Mouse (Mus musculus): Measurements from ENCODE around the gene Pmpca. TPM values are rescaled to one million over a fixed set of nuclear protein-coding genes. Genes with fewer than 3 reads are reported as not detected.

The Pmpca gene
- polyA plus RNA-seq, 1 experiment from 2014 or later, result 98.9 TPM

DNA sequence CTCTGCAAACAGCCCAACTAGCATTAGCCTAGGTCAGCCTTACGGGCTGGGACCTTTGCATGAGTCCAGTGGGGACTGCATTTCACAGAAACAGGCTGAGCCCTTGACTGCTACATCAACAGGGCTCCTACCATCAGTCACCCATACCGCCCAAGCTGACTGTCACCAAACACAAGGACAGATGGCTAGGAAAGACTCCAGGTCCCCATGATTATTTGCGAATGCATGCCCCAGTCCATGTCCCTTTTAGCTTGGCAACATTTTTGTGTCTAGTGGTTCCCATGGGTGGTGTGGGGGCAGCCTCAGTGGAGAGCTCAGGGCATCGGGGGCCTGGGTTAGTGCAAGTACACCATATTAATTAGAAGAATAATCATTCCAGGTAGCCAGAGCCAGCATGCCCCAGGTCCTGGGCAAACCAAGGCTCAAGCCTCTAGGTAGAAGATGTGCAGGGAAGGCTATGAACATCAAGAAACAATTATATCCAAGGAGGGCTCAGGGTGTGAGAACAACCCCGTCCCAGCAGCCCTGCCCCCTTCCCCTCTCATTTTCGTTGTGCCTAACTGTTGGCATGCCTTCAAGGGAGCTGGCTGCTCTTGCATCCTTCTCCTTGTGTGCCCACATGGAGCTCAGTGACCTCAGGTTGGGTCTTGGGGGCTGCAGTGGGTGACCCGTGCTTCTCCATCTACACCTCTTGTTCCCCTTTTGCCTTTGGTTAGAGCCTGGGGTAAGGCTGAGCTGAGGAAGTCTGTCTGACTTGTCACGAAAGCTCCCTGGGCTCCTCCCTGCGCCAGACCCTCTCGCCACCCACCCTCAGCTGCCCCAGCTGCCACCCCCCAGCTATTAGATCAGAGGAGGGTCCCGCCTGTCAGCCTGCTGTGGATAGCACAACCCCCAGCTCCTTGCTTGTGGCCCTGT lies 35.8 kb upstream of the Pmpca start:
- no peaks in the 10 kb centered on the region for H3K9me3 ChIP-seq (ENCODE audit: control insufficient read depth, low read length)
- peak overlapping the region; percentile 87 for H3K9ac ChIP-seq (ENCODE audit: low read depth, low read length)
- no peak for ATAC-seq
- peak overlapping the region; percentile 88 for H3K4me3 ChIP-seq (ENCODE audit: low read length)
- peaks cover 13% of the 10 kb centered on the region for H3K36me3 ChIP-seq (ENCODE audit: control insufficient read depth, insufficient read depth, low read length)
- peaks cover 19% of the 10 kb centered on the region for H3K4me1 ChIP-seq (ENCODE audit: control insufficient read depth, insufficient read depth, low read depth, low read length)
- no peak overlapping the region for H3K27ac ChIP-seq (ENCODE audit: low read depth, low read length)
- WGBS, result 88% methylated on average over 11 of the region's 11 CpGs
- H3K27me3 ChIP-seq (replicated peaks; ENCODE audit: control insufficient read depth, insufficient read depth, low read length), result no peaks in the 10 kb centered on the region
- peak overlapping the region; percentile 96 for H3K4me2 ChIP-seq (ENCODE audit: low read length)

DNA sequence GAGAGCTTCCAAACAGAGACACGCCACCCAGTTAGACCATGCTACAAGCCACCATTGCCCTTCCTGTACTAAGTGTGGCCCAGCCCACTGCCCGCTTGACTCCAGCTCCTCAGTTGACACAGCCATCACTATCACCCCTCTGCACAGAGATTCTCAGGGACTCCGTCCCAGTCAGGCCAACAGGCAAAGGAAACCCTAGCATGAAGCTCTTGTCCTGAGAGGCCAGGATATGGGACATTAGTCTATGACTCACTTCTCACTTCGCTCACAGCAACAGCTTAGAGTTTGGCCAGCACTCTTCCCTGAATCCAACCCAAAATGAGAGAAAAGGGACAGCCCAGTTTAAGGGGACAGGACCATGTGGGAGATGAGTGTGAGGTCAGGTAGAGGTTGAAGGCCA lies 34.7 kb upstream of the Pmpca start:
- WGBS, result 95% methylated on average over 4 of the region's 4 CpGs
- Histone ChIP-seq H3K4me3 (ENCODE audit: low read length) (no peak overlapping the region), H3K4me2 (ENCODE audit: low read length) (no peak overlapping the region), H3K9ac (ENCODE audit: low read depth, low read length) (no peak overlapping the region), H3K27ac (ENCODE audit: low read depth, low read length) (no peak overlapping the region), H3K4me1 (ENCODE audit: control insufficient read depth, insufficient read depth, low read depth, low read length) (peaks cover 19% of the 10 kb centered on the region), H3K36me3 (ENCODE audit: control insufficient read depth, insufficient read depth, low read length) (peaks cover 6% of the 10 kb centered on the region), H3K9me3 (ENCODE audit: control insufficient read depth, low read length) (no peaks in the 10 kb centered on the region), H3K27me3 (replicated peaks; ENCODE audit: control insufficient read depth, insufficient read depth, low read length) (no peaks in the 10 kb centered on the region)
- ATAC-seq, result no peak

DNA sequence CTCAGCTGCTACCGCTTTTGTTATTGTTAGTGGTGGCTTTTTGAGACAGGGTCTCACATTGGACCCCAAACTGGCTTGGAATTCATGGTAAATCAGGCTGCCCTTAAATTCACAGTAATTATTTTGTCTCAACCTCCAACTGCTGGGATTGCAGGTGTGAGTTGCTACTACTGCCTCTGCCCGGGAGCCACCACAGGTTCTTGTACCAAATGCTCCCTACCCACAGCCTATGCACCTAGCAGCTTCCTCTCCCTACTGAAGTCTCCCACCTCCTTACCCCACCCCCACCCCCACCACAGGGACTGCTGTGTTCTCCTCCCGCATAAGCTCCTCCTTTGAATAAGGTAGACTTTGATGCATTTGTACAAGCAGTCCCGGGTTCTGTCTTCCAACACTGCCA lies 32.9 kb upstream of the Pmpca start:
- Histone ChIP-seq H3K4me1 (ENCODE audit: control insufficient read depth, insufficient read depth, low read depth, low read length) (peaks cover 11% of the 10 kb centered on the region), H3K4me3 (ENCODE audit: low read length) (no peak overlapping the region), H3K36me3 (ENCODE audit: control insufficient read depth, insufficient read depth, low read length) (no peaks in the 10 kb centered on the region), H3K9me3 (ENCODE audit: control insufficient read depth, low read length) (no peaks in the 10 kb centered on the region), H3K27ac (ENCODE audit: low read depth, low read length) (no peak overlapping the region), H3K27me3 (replicated peaks; ENCODE audit: control insufficient read depth, insufficient read depth, low read length) (no peaks in the 10 kb centered on the region), H3K9ac (ENCODE audit: low read depth, low read length) (no peak overlapping the region), H3K4me2 (ENCODE audit: low read length) (no peak overlapping the region)
- WGBS, result 87% methylated on average over 4 of the region's 4 CpGs
- no peak for ATAC-seq

DNA sequence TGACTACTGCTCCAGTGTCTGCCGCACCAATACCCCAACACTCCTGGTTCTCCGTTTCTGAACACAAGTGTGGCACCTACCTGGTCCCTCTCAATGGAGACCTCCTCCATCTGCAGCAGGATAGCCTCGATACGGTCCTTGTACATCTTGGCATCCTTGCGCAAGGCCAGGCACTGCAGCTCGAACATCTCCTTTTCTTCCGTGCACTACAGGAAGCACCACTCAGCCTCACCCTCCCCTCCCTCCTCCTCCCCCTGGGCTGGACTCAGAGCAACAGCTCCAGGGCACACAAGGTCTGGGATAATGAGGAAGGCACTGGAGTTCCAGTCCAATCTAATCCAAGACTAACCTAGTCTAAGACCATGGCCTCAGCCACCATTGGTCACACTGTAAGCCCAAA lies 32.5 kb upstream of the Pmpca start:
- H3K36me3 ChIP-seq (ENCODE audit: control insufficient read depth, insufficient read depth, low read length), result no peaks in the 10 kb centered on the region
- no peaks in the 10 kb centered on the region for H3K27me3 ChIP-seq (replicated peaks; ENCODE audit: control insufficient read depth, insufficient read depth, low read length)
- 79% methylated on average over 7 of the region's 7 CpGs for WGBS
- no peak overlapping the region for H3K4me3 ChIP-seq (ENCODE audit: low read length)
- ATAC-seq, result no peak
- H3K4me1 ChIP-seq (ENCODE audit: control insufficient read depth, insufficient read depth, low read depth, low read length), result peaks cover 10% of the 10 kb centered on the region
- H3K9me3 ChIP-seq (ENCODE audit: control insufficient read depth, low read length), result no peaks in the 10 kb centered on the region
- no peak overlapping the region for H3K9ac ChIP-seq (ENCODE audit: low read depth, low read length)
- H3K27ac ChIP-seq (ENCODE audit: low read depth, low read length), result no peak overlapping the region
- H3K4me2 ChIP-seq (ENCODE audit: low read length), result no peak overlapping the region

DNA sequence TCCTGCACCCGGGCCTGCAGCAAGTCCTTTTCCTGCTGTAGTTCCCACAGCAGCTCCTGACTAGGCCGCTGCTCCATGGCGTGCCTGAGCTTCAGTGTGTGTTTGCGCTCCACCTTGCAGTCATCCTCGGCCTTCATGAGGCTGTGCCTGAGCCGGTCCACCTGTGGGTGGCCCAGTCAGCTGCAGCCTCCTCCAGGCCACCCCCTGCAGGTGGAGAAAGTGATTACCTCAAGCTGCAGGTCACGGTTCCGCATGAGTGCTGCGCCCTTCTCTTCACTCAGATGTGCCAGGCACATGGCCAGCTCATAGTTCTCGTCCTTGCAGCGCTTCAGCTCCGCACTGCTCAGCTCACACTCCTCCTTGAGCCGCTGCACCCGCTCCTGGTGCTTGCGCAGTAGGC lies 31.7 kb upstream of the Pmpca start:
- Histone ChIP-seq H3K36me3 (ENCODE audit: control insufficient read depth, insufficient read depth, low read length) (no peaks in the 10 kb centered on the region), H3K9me3 (ENCODE audit: control insufficient read depth, low read length) (no peaks in the 10 kb centered on the region), H3K27ac (ENCODE audit: low read depth, low read length) (no peak overlapping the region), H3K27me3 (replicated peaks; ENCODE audit: control insufficient read depth, insufficient read depth, low read length) (no peaks in the 10 kb centered on the region), H3K4me3 (ENCODE audit: low read length) (no peak overlapping the region), H3K4me2 (ENCODE audit: low read length) (no peak overlapping the region), H3K9ac (ENCODE audit: low read depth, low read length) (no peak overlapping the region), H3K4me1 (ENCODE audit: control insufficient read depth, insufficient read depth, low read depth, low read length) (peaks cover 10% of the 10 kb centered on the region)
- ATAC-seq, result no peak
- WGBS, result 51% methylated on average over 15 of the region's 15 CpGs

DNA sequence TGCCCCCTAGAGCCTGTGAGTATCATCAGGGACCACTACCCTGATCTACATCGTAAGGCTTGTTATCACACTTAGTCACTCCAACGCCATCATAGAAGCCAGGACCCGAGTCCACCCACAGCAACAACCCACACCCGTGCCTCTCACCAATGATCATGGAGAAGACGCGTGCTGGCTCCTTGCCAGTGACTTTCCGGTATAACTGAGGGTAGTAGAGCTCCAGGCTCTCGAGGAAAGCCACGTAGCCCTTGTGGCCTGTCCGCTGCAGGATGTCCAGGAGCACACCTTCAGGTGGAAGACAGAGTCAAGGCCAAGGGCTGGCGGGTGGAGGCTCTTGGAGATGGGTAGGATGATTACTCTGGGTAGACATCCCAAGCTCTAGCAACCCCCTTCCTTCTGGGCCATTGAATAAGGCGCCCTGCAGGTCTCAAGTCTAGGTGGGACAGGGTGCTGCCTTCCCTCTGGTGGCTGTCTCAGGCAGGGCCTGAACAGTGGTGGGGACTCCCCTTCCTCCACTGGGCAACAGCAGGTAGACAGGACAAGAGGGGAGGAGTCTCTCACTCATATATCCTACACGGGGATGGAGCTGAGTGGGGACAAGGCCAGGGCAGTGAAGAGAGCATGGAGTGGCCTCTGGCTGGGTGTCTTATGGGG lies 30.3 kb upstream of the Pmpca start:
- H3K9ac ChIP-seq (ENCODE audit: low read depth, low read length), result no peak overlapping the region
- no peak overlapping the region for H3K4me3 ChIP-seq (ENCODE audit: low read length)
- H3K4me1 ChIP-seq (ENCODE audit: control insufficient read depth, insufficient read depth, low read depth, low read length), result no peaks in the 10 kb centered on the region; the same call in 1 of the 2 replicates
- WGBS, result 93% methylated on average over 13 of the region's 13 CpGs
- H3K27me3 ChIP-seq (replicated peaks; ENCODE audit: control insufficient read depth, insufficient read depth, low read length), result no peaks in the 10 kb centered on the region
- no peak overlapping the region for H3K4me2 ChIP-seq (ENCODE audit: low read length)
- no peak for ATAC-seq
- H3K9me3 ChIP-seq (ENCODE audit: control insufficient read depth, low read length), result no peaks in the 10 kb centered on the region
- H3K27ac ChIP-seq (ENCODE audit: low read depth, low read length), result no peak overlapping the region
- peaks cover 2% of the 10 kb centered on the region for H3K36me3 ChIP-seq (ENCODE audit: control insufficient read depth, insufficient read depth, low read length)

DNA sequence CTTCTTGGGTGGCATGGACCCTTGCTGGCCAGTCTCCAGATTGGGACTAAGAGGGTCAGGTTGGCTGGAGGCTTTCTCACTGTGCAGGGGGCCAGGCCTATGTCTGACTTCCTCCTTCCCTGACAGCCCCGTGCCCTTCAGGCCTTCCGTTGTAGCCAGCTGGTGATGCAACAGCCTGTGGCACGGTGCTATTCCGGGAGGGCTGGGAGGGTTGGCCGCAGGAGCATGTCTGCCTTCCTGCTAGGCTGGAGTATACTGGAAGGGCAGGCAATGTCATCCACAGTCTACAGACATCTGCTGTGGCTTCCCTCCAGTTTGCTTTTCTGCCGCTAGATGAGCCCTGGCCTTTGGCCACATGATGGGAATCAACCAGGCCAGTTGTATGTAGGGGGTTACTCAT lies 29.2 kb upstream of the Pmpca start:
- 72% methylated on average over 6 of the region's 6 CpGs for WGBS
- ATAC-seq, result no peak

DNA sequence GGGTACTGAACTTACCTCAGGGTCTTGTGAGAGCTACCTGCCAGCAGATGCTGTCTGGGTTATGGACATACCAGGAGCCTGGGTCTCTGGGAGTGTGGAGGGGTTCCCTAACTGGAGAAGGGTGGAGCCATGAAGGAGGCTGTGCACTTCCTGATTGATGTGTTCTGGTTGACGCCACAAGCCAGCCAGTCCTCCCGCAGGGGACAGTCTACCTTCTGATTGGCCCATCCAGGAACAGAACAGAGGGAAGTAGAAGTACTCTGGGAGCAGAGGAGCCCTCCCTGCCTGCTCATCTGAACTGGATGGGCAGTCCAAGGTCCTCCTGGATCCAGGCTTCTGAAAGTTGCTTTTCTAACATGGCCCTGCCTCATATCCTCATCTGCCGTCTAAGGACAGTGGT lies 28.4 kb upstream of the Pmpca start, which contains the start of gene Card9:
Gene Card9 (minus strand): TSS at position 147 of the 400 bp plus-strand sequence.
- no peaks in the 10 kb centered on the region for H3K27me3 ChIP-seq (replicated peaks; ENCODE audit: control insufficient read depth, insufficient read depth, low read length)
- H3K4me1 ChIP-seq (ENCODE audit: control insufficient read depth, insufficient read depth, low read depth, low read length), result no peaks in the 10 kb centered on the region; the same call in 1 of the 2 replicates
- WGBS, result 42% methylated on average over 3 of the region's 3 CpGs
- no peak within 1 kb of the TSS for H3K4me3 ChIP-seq (ENCODE audit: low read length)
- H3K27ac ChIP-seq (ENCODE audit: low read depth, low read length), result no peak within 1 kb of the TSS
- peaks cover 19% of the 10 kb centered on the region for H3K36me3 ChIP-seq (ENCODE audit: control insufficient read depth, insufficient read depth, low read length)
- H3K9ac ChIP-seq (ENCODE audit: low read depth, low read length), result no peak within 1 kb of the TSS
- no peak for ATAC-seq
- no peaks in the 10 kb centered on the region for H3K9me3 ChIP-seq (ENCODE audit: control insufficient read depth, low read length)
- H3K4me2 ChIP-seq (ENCODE audit: low read length), result no peak within 1 kb of the TSS

More for the DNA sequence above, 29.2 kb upstream of the Pmpca start:
- Histone ChIP-seq H3K9me3 (ENCODE audit: control insufficient read depth, low read length) (no peaks in the 10 kb centered on the region), H3K36me3 (ENCODE audit: control insufficient read depth, insufficient read depth, low read length) (peaks cover 12% of the 10 kb centered on the region), H3K9ac (ENCODE audit: low read depth, low read length) (no peak overlapping the region), H3K4me1 (ENCODE audit: control insufficient read depth, insufficient read depth, low read depth, low read length) (no peaks in the 10 kb centered on the region; the same call in 1 of the 2 replicates), H3K27me3 (replicated peaks; ENCODE audit: control insufficient read depth, insufficient read depth, low read length) (no peaks in the 10 kb centered on the region), H3K4me3 (ENCODE audit: low read length) (no peak overlapping the region), H3K27ac (ENCODE audit: low read depth, low read length) (no peak overlapping the region), H3K4me2 (ENCODE audit: low read length) (no peak overlapping the region)

DNA sequence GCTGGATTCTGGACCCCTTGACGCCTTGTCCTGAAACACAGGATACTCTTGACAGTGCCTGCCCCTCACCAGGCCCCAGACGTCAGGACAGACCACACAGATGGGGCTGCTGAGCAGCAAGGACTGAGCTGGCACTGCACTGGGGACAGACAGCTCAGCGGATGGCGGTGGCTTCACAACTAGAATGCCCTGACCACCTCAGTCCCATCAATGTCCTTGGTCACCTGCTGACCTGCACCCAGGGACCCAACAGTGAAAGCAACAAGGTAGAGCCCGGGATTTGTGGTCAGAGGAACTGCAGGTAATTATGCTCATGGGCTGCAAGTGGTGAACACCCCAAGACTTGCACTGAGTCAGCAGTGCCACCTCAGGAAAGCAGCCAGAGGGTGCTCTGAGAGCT lies 26.1 kb upstream of the Pmpca start:
- Histone ChIP-seq H3K27me3 (replicated peaks; ENCODE audit: control insufficient read depth, insufficient read depth, low read length) (no peaks in the 10 kb centered on the region), H3K4me2 (ENCODE audit: low read length) (no peak overlapping the region), H3K4me3 (ENCODE audit: low read length) (no peak overlapping the region), H3K4me1 (ENCODE audit: control insufficient read depth, insufficient read depth, low read depth, low read length) (no peaks in the 10 kb centered on the region), H3K9me3 (ENCODE audit: control insufficient read depth, low read length) (no peaks in the 10 kb centered on the region), H3K9ac (ENCODE audit: low read depth, low read length) (no peak overlapping the region), H3K36me3 (ENCODE audit: control insufficient read depth, insufficient read depth, low read length) (peaks cover 40% of the 10 kb centered on the region), H3K27ac (ENCODE audit: low read depth, low read length) (no peak overlapping the region)
- ATAC-seq, result no peak
- 87% methylated on average over 5 of the region's 5 CpGs for WGBS
